Mouse (Mus musculus): Measurements from ENCODE around the gene Olfr910.

Gene Olfr910

DNA sequence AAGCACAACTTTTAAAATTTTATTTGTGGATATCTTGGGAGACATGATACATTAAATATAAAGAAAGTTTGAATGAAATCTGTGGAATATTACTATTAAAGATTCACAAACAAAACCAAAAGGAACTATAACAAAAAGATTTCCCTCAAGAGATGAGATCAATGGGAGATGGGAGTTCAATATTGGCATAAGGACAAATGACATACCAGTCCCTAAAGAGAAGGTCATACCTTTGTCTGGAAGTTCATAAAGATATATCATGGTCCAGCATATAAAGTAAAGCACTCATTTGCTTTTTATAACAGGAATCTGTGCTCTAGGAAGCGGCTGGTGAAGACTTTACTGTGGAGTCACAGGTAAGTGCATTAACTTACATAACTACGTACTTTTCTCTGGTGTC, at the start of gene Olfr910:
Gene Olfr910 (plus strand): TSS at position 301 of the 400 bp plus-strand sequence.
- in situ Hi-C loops (cut with MboI, MseI): no loop called here

DNA sequence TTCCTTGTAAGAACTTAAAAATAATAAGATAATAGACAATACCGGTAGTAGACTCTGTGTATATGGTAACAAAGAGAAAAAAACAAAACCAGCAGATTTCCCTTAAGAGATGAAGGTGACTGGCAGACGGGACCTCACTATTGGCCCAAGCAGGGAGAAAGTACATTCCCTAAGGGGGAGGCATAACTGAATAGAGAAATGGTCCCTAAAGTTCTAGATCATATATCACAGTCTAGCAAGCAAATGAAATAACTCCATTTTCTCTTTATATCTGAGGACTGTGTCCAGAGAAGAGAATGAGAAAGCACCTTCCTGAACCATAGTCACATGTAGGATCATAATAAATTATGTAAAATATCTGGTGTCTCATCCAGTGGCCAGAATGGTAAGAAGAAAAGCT, 42.1 kb upstream of the Olfr910 start, which contains the start of gene Olfr907:
Gene Olfr907 (plus strand): TSS at position 301 of the 400 bp plus-strand sequence.
- in situ Hi-C loops (cut with MboI, MseI): no loop called here

DNA sequence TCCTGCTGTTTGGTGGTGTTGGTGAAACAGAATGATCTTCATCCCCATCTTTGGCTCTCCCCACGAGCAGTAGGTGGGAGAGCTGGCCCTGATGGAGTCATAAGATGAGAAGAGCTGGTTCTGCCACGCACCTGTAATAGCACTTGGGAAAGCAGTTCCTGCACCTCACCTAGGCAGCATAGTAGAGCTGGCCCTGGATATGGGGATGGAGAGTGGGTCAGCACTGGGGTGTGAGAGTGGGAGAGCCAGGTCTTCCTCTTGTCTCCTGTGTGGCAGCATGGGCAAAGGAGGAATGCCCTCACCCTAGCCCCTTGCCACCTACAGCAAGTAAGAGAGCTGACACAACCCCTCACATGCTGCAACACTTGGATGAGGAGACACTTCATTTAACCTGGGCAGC, 25.3 kb upstream of the Olfr910 start:
- in situ Hi-C loops (cut with MboI, MseI): no loop called here

DNA sequence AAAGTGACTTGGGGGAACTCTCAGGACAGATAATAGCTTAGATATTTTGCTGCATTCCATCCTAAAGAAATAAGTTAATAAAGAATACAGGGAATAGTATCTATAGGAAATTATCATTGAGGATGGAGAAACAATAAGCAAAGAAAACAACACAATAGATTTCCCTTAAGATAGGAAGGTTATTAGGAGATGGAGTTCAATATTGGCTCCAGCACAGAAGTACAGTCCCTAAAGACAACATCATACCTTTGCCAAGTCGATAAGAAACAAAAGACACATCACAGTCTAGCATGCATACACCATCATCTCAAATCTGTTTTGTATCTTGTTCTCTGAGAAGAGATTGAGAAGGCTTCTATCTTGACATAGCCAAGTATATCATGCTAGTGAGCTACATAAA, 16.4 kb upstream of the Olfr910 start, which contains the start of gene Olfr911-ps1:
Gene Olfr911-ps1 (plus strand): TSS at position 301 of the 400 bp plus-strand sequence.
- in situ Hi-C loops (cut with MboI, MseI): no loop called here

DNA sequence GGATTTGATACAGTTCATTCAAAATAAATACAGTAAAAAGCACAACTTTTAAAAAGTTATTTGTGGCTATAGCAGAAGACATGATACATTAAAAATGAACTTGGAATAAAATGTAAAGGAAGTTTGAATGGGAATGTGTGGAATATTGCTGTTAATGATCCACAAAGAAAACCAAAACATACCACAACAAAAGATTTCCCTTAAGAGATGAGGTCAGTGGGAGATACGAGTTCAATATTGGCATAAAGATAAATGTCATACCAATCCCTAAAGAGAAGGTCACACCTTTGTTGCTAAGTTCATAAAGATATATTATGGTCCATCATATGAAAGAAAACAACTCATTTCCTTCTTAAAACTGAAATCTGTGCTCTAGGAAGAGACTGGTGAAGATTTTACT, 42.2 kb downstream of the Olfr910 start, which contains the start of gene Olfr912:
Gene Olfr912 (plus strand): TSS at position 301 of the 400 bp plus-strand sequence.
- in situ Hi-C loops (cut with MboI, MseI): no loop called here
